Mouse (Mus musculus): ENCODE data around the gene Neu1. TPM values are rescaled to one million over a fixed set of nuclear protein-coding genes. Genes with fewer than 3 reads are reported as not detected.
A peak's percentile ranks its signal among the peaks of the same experiment; 100 is the strongest.

Neu1 gene
- polyA plus RNA-seq, 1 experiment from 2014 or later = 20.1 TPM

GRCm38 (mm10) chr17:34893072-34893824, 37.8 kb upstream of the Neu1 start:
- Histone ChIP-seq H3K9ac (ENCODE audit: low read length) (peak overlapping the region; percentile 42), H3K4me1 (ENCODE audit: control insufficient read depth, insufficient read depth, low read length) (peaks cover 16% of the 10 kb centered on the region), H3K27me3 (ENCODE audit: control insufficient read depth, insufficient read depth, low read length) (no peaks in the 10 kb centered on the region), H3K36me3 (ENCODE audit: control insufficient read depth, insufficient read depth) (peaks cover 4% of the 10 kb centered on the region; the same call in 1 of the 2 replicates), H3K9me3 (replicated peaks; ENCODE audit: control insufficient read depth, low read length) (no peaks in the 10 kb centered on the region), H3K27ac (ENCODE audit: low read length) (peak overlapping the region; percentile 46), H3K4me3 (ENCODE audit: low read length) (peak overlapping the region; percentile 87; the same call in 1 of the 2 replicates), H3K4me2 (ENCODE audit: low read depth, low read length) (peak overlapping the region; percentile 86)
- no peak for ATAC-seq (replicated peaks; ENCODE audit: extremely low read depth, insufficient read depth, low FRiP score)
- 74% methylated on average over 12 of the region's 12 CpGs for WGBS

DNA sequence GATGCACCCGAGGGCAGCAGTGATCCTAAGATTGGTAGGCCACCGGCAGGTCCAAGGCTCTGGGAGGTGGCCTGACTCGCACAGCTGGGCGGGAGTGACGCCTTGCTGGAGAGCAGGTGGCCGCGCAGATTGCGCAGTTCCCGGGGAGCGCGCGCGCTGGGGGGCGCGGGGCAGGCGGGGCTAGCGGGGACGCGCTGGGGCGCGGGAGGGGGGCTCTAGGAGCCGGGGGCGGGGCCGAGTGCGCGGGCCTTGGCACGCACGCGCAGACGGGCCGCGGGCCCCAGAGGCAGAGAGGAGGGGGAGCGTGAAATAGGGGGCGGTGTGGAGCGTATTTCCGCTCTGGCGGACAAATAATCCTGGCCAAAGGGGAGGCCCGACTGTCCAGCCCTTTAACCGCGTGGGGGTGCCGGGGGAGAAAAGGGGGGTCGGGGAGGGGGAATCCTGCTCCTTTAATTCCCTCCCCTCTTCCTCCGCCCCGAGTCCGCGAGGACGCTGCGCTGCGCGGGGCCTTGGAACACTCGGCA, 36.9 kb upstream of the Neu1 start:
- Histone ChIP-seq H3K27me3 (ENCODE audit: control insufficient read depth, insufficient read depth, low read length) (no peaks in the 10 kb centered on the region), H3K9ac (ENCODE audit: low read length) (peak overlapping the region; percentile 91), H3K4me2 (ENCODE audit: low read depth, low read length) (peak overlapping the region; percentile 86), H3K9me3 (replicated peaks; ENCODE audit: control insufficient read depth, low read length) (no peaks in the 10 kb centered on the region), H3K27ac (ENCODE audit: low read length) (peak overlapping the region; percentile 89), H3K4me1 (ENCODE audit: control insufficient read depth, insufficient read depth, low read length) (peaks cover 16% of the 10 kb centered on the region), H3K36me3 (ENCODE audit: control insufficient read depth, insufficient read depth) (peaks cover 4% of the 10 kb centered on the region; the same call in 1 of the 2 replicates), H3K4me3 (ENCODE audit: low read length) (peak overlapping the region; percentile 87)
- under 1% methylated on average over 48 of the region's 51 CpGs for WGBS
- peak; percentile 91 for ATAC-seq (replicated peaks; ENCODE audit: extremely low read depth, insufficient read depth, low FRiP score)

GRCm38 (mm10) chr17:34894801-34895530, 36.1 kb upstream of the Neu1 start:
- Histone ChIP-seq H3K9ac (ENCODE audit: low read length) (peak overlapping the region; percentile 91), H3K4me1 (ENCODE audit: control insufficient read depth, insufficient read depth, low read length) (peaks cover 17% of the 10 kb centered on the region), H3K4me2 (ENCODE audit: low read depth, low read length) (peak overlapping the region; percentile 86), H3K27ac (ENCODE audit: low read length) (peak overlapping the region; percentile 89), H3K27me3 (ENCODE audit: control insufficient read depth, insufficient read depth, low read length) (no peaks in the 10 kb centered on the region), H3K36me3 (ENCODE audit: control insufficient read depth, insufficient read depth) (peaks cover 4% of the 10 kb centered on the region; the same call in 1 of the 2 replicates), H3K9me3 (replicated peaks; ENCODE audit: control insufficient read depth, low read length) (no peaks in the 10 kb centered on the region), H3K4me3 (ENCODE audit: low read length) (peak overlapping the region; percentile 87)
- peak; percentile 4 for ATAC-seq (replicated peaks; ENCODE audit: extremely low read depth, insufficient read depth, low FRiP score)
- WGBS = 10% methylated on average over 48 of the region's 51 CpGs

DNA sequence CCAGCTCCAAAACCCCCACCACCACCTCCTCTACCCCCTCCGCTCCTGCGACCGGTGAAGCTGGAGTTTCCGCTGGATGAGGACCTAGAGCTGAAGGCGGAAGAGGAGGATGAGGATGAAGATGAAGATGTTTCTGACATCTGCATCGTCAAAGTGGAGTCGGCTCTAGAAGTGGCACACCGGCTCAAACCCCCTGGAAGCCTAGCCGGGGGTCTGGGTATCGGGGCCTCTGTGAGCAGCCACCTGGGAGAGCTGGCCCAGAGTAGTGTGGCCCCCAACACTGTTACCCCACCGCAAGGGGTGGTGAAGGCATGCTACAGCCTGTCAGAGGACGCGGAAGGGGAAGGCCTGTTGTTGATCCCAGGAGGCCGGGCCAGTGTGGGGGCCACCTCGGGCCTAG, 35.3 kb upstream of the Neu1 start:
- peaks cover 22% of the 10 kb centered on the region for H3K4me1 ChIP-seq (ENCODE audit: control insufficient read depth, insufficient read depth, low read length)
- H3K9ac ChIP-seq (ENCODE audit: low read length) = no peak overlapping the region; the same call in none of the 2 replicates
- no peaks in the 10 kb centered on the region for H3K9me3 ChIP-seq (replicated peaks; ENCODE audit: control insufficient read depth, low read length)
- no peak overlapping the region; the same call in 1 of the 2 replicates for H3K27ac ChIP-seq (ENCODE audit: low read length)
- no peaks in the 10 kb centered on the region for H3K27me3 ChIP-seq (ENCODE audit: control insufficient read depth, insufficient read depth, low read length)
- ATAC-seq (replicated peaks; ENCODE audit: extremely low read depth, insufficient read depth, low FRiP score) = no peak
- H3K4me3 ChIP-seq (ENCODE audit: low read length) = no peak overlapping the region
- peak overlapping the region; percentile 86; the same call in 1 of the 2 replicates for H3K4me2 ChIP-seq (ENCODE audit: low read depth, low read length)
- 93% methylated on average over 15 of the region's 15 CpGs for WGBS
- H3K36me3 ChIP-seq (ENCODE audit: control insufficient read depth, insufficient read depth) = peaks cover 4% of the 10 kb centered on the region; the same call in 1 of the 2 replicates

GRCm38 (mm10) chr17:34896366-34896765, 34.7 kb upstream of the Neu1 start:
- H3K36me3 ChIP-seq (ENCODE audit: control insufficient read depth, insufficient read depth) = peaks cover 4% of the 10 kb centered on the region; the same call in 1 of the 2 replicates
- no peaks in the 10 kb centered on the region for H3K27me3 ChIP-seq (ENCODE audit: control insufficient read depth, insufficient read depth, low read length)
- H3K4me3 ChIP-seq (ENCODE audit: low read length) = no peak overlapping the region
- WGBS = 81% methylated on average over 17 of the region's 17 CpGs
- H3K9ac ChIP-seq (ENCODE audit: low read length) = no peak overlapping the region
- H3K4me1 ChIP-seq (ENCODE audit: control insufficient read depth, insufficient read depth, low read length) = peaks cover 22% of the 10 kb centered on the region
- H3K9me3 ChIP-seq (replicated peaks; ENCODE audit: control insufficient read depth, low read length) = no peaks in the 10 kb centered on the region
- H3K27ac ChIP-seq (ENCODE audit: low read length) = no peak overlapping the region
- no peak overlapping the region for H3K4me2 ChIP-seq (ENCODE audit: low read depth, low read length)
- ATAC-seq (replicated peaks; ENCODE audit: extremely low read depth, insufficient read depth, low FRiP score) = no peak

DNA sequence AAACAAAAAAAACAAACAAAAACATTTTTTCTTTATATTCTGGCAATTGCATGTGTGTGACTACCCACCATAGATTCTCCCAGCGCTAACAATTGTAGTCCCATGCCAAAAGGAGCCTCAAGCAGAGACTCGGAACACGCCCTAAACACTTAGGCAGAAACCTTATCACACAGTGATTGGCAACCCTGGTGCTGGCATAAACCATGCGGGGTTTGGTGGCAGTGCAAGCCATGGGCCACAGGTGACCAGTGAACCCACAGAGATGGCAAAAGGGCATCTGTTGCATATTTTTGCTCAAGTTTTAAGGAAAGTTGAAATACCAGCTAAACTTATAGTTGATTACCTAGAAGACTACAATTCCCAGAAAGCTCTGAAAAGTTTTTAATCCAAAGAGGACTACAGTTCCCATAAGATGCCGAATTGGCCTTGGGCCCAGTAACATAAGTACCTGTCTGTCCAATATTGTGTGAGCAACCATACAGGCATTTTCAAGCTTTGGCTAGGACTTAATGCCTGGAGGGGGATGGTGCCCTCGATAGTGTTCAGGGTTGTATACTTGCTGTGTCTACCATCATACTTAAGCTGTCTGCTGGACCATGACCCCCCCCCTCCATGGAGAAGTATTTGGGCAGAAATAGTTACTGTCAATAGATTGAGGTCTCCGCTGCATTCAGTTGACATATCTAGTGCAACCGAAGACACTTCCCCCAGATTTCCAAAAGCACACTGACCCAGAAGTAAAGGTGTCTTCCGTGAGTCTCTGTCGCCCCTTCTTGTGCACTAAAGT, 33.5 kb upstream of the Neu1 start:
- H3K4me2 ChIP-seq (ENCODE audit: low read depth, low read length) = peak overlapping the region; percentile 79
- no peaks in the 10 kb centered on the region for H3K9me3 ChIP-seq (replicated peaks; ENCODE audit: control insufficient read depth, low read length)
- 9% methylated on average over 10 of the region's 10 CpGs for WGBS
- H3K9ac ChIP-seq (ENCODE audit: low read length) = peak overlapping the region; percentile 91
- no peaks in the 10 kb centered on the region for H3K27me3 ChIP-seq (ENCODE audit: control insufficient read depth, insufficient read depth, low read length)
- H3K4me3 ChIP-seq (ENCODE audit: low read length) = peak overlapping the region; percentile 91
- H3K36me3 ChIP-seq (ENCODE audit: control insufficient read depth, insufficient read depth) = peaks cover 11% of the 10 kb centered on the region
- peaks cover 22% of the 10 kb centered on the region for H3K4me1 ChIP-seq (ENCODE audit: control insufficient read depth, insufficient read depth, low read length)
- H3K27ac ChIP-seq (ENCODE audit: low read length) = peak overlapping the region; percentile 96
- no peak for ATAC-seq (replicated peaks; ENCODE audit: extremely low read depth, insufficient read depth, low FRiP score)

DNA sequence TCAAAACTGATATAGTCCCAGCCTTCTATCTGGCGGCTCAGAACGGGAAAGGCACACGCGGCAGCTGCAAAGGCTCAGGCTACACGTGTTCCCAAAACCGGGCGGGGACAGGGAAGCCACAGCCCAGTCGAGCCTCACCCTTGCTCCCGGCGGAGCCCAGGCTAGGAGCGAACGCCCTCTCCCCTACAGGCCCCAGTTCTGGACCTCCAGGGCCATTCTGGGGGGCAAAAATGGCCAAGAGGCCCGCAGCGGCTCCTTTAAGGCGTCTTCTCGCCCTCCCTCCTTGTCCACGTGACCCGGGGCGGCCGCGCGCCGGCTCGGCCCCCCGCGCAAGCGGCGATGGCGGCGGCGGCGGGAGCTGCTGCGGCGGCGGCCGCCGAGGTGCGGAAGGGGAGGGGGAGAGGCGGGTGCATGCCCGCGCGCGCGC, 32.9 kb upstream of the Neu1 start, which contains the start of the genes C2 and Ehmt2:
Gene C2 (minus strand): TSS at position 106 of the 427 bp plus-strand sequence.
Gene Ehmt2 (plus strand): TSS at position 310 of the 427 bp plus-strand sequence.
- Histone ChIP-seq H3K9me3 (replicated peaks; ENCODE audit: control insufficient read depth, low read length) (no peaks in the 10 kb centered on the region), H3K4me1 (ENCODE audit: control insufficient read depth, insufficient read depth, low read length) (peaks cover 22% of the 10 kb centered on the region), H3K27me3 (ENCODE audit: control insufficient read depth, insufficient read depth, low read length) (no peaks in the 10 kb centered on the region), H3K36me3 (ENCODE audit: control insufficient read depth, insufficient read depth) (peaks cover 17% of the 10 kb centered on the region), H3K4me2 (ENCODE audit: low read depth, low read length) (peak within 1 kb of the TSS; percentile 79), H3K27ac (ENCODE audit: low read length) (peak within 1 kb of the TSS; percentile 96), H3K9ac (ENCODE audit: low read length) (peak within 1 kb of the TSS; percentile 91), H3K4me3 (ENCODE audit: low read length) (peak within 1 kb of the TSS; percentile 91)
- WGBS = under 1% methylated on average over 30 of the region's 44 CpGs
- ATAC-seq (replicated peaks; ENCODE audit: extremely low read depth, insufficient read depth, low FRiP score) = peak; percentile 21

GRCm38 (mm10) chr17:34898706-34899052, 32.4 kb upstream of the Neu1 start:
- H3K9ac ChIP-seq (ENCODE audit: low read length) = peak overlapping the region; percentile 91
- H3K36me3 ChIP-seq (ENCODE audit: control insufficient read depth, insufficient read depth) = peaks cover 21% of the 10 kb centered on the region
- no peaks in the 10 kb centered on the region for H3K27me3 ChIP-seq (ENCODE audit: control insufficient read depth, insufficient read depth, low read length)
- H3K9me3 ChIP-seq (replicated peaks; ENCODE audit: control insufficient read depth, low read length) = no peaks in the 10 kb centered on the region
- ATAC-seq (replicated peaks; ENCODE audit: extremely low read depth, insufficient read depth, low FRiP score) = no peak
- H3K4me2 ChIP-seq (ENCODE audit: low read depth, low read length) = peak overlapping the region; percentile 79
- peaks cover 20% of the 10 kb centered on the region for H3K4me1 ChIP-seq (ENCODE audit: control insufficient read depth, insufficient read depth, low read length)
- peak overlapping the region; percentile 96 for H3K27ac ChIP-seq (ENCODE audit: low read length)
- H3K4me3 ChIP-seq (ENCODE audit: low read length) = peak overlapping the region; percentile 91
- 0% methylated on average over 24 of the region's 47 CpGs for WGBS

All from heart, embryonic 16.5 days (tissue).